Mouse (Mus musculus) gastrocnemius, adult 2 months (tissue): ENCODE data around the gene Sctr. TPM values are rescaled to one million over a fixed set of nuclear protein-coding genes. Genes with fewer than 3 reads are reported as not detected.

Experiments used
- DNase-seq: peaks from one replicate; pipeline ENCODE4 v3.0.0; 2022
- H3K27ac ChIP-seq: fragments of 200-600 bp; 2 replicates; pipeline ENCODE4 v1.8.1; 2022; ENCODE audit warnings: mild to moderate bottlenecking
- H3K4me3 ChIP-seq: fragments of 200-600 bp; 2 replicates; pipeline ENCODE4 v1.8.1; 2022; ENCODE audit warnings: mild to moderate bottlenecking, moderate library complexity
- CTCF ChIP-seq: fragments of 200-600 bp; IDR thresholded peaks from 2 replicates; pipeline ENCODE4 v1.8.1; 2022; ENCODE audit warnings: antibody characterized with exemption, mild to moderate bottlenecking, moderate library complexity
- intact Hi-C: fragments of 180-260 bp; cut with DNase I; formaldehyde crosslinking; loops from one replicate; pipeline ENCODE4 v1.15.1; 2025
- total RNA-seq, 2 experiments: library from RNA; stranded (reverse); gene quantifications; 2 replicates each; pipeline ENCODE4 v1.2.3; 2021

The Sctr gene
- total RNA-seq, 2 experiments from 2014 or later: 2.0 to 2.1 TPM

- H3K27ac ChIP-seq: no peak overlapping the region
- intact Hi-C loops: no loop called here
- no peak overlapping the region for H3K4me3 ChIP-seq
- DNase-seq: no peak
- no peak for TF ChIP-seq CTCF
Measured at GRCm38 (mm10) chr1:120060687-120061086, 54.0 kb downstream of the Sctr start.

GRCm38 (mm10) chr1:120062231-120062630, 55.5 kb downstream of the Sctr start:
- DNase-seq: no peak
- Histone ChIP-seq H3K4me3 (no peak overlapping the region), H3K27ac (no peak overlapping the region)
- no peak for TF ChIP-seq CTCF
- intact Hi-C loops: no loop called here

DNA sequence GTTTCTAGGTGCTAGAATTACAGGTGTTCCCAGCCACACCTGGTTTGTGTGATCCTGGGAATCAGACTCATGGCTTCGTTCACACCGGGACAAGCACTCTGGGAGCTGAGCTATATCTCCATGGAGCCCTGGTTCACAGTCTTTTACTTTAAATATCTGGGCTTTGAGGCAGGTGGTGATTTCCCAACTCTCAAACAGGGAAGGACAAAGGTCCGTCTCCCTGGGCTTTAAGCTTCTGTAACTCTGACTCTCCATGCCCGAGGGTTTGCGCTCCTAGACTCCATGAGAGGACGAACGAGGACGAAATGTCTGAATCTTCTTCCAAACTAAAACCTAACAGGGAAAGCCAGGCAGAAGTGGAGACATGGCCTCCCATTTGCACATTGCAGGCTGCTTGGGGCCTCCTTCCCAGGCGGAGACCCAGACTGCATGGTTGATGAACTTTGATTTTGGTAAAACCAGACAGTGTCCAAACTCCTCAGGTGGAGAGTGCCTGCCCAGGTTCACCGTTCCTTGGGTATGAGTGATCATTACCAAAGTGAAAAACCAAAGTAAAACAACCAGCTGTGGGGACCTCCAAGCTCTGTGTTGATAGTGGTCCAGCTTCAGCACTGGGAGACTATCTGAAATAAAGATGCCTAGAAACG, 57.5 kb downstream of the Sctr start:
- TF ChIP-seq CTCF: no peak
- intact Hi-C loops: no loop called here
- DNase-seq: no peak
- no peak overlapping the region for H3K27ac ChIP-seq
- no peak overlapping the region for H3K4me3 ChIP-seq

- no peak overlapping the region for H3K27ac ChIP-seq
- no peak overlapping the region for H3K4me3 ChIP-seq
- intact Hi-C loops: no loop called here
- no peak for DNase-seq
- no peak for TF ChIP-seq CTCF
Measured at GRCm38 (mm10) chr1:120066159-120066558, 59.5 kb downstream of the Sctr start.

- TF ChIP-seq CTCF: no peak
- H3K4me3 ChIP-seq: no peak overlapping the region
Measured at GRCm38 (mm10) chr1:120066625-120067024, 59.9 kb downstream of the Sctr start.

DNA sequence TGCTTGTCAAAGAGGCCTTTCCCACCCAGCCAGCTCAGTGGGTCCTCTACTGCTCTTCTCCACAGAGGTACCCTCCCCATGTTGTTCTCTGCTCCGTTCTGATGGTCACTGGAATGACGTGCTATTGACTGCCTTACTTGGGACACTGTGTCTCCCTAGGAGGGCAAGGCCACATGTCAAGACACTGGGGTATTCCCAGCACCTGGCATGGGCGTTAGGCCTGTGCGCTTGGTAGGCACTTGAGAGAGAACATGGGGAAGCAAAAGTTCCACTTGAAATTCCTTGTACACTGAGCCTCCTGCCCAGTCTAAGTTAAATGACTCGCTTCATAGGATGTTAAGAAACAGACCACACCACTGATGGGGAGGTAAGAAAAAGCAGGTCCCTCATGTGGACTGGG, 62.4 kb downstream of the Sctr start:
- TF ChIP-seq CTCF: no peak
- H3K27ac ChIP-seq: no peak overlapping the region
- no peak overlapping the region for H3K4me3 ChIP-seq
- DNase-seq: no peak
- intact Hi-C loops: no loop called here

More at GRCm38 (mm10) chr1:120066625-120067024, 59.9 kb downstream of the Sctr start:
- DNase-seq: no peak
- intact Hi-C loops: no loop called here
- no peak overlapping the region for H3K27ac ChIP-seq

GRCm38 (mm10) chr1:120070168-120070567, 63.5 kb downstream of the Sctr start:
- no peak for DNase-seq
- H3K4me3 ChIP-seq: no peak overlapping the region
- no peak overlapping the region for H3K27ac ChIP-seq
- no peak for TF ChIP-seq CTCF
- intact Hi-C loops: no loop called here

DNA sequence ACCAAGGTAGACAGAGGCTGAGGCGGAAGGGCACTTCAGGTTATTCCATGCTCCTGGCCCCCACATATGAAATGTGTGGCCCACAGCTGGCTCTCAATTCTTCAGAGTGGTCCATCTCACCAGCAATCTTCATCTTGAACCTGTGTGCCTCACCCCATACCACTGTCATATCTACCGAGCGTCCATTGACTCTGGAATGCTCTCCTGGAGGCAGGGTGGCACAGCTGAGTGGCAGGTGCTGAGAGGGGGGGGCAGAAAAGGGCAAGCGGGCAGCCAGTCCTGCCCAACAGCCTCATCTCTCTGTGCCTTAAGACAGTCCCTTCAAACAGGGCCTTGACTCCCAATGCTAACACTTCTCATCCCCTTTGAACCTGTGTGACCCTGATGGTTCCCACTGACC, 64.4 kb downstream of the Sctr start:
- DNase-seq: no peak
- intact Hi-C loops: no loop called here
- TF ChIP-seq CTCF: no peak
- Histone ChIP-seq H3K4me3 (no peak overlapping the region), H3K27ac (no peak overlapping the region)

DNA sequence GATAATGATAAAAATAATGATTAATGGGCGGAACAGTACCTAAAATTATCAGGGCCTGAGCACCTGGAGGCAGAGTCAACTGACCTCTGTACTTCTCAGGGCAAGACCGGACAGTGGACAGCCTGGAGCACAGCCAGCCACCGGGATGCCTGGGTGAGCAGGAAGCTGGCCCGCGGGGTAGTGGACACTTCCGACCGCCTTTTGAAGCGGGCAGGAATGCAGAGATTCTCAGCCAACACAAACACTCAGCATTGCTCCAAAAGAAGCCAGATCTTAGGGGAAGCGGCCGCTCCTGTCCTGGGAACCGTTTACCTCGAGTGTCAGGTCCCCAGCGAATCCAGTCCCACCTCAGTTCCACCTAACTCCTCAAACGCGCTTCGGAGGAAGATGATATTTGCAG, 66.2 kb downstream of the Sctr start:
- TF ChIP-seq CTCF: no peak
- intact Hi-C loops: no loop called here
- H3K27ac ChIP-seq: peak overlapping the region; percentile 73
- DNase-seq: peak; percentile 71
- peak overlapping the region; percentile 70 for H3K4me3 ChIP-seq

- Histone ChIP-seq H3K27ac (peak within 1 kb of the TSS; percentile 73), H3K4me3 (peak within 1 kb of the TSS; percentile 70)
- no peak for TF ChIP-seq CTCF
- DNase-seq: peak; percentile 84
- intact Hi-C loops: no loop called here
Measured at GRCm38 (mm10) chr1:120073519-120074306, 67.0 kb downstream of the Sctr start, which contains the start of gene Tmem37. TSS of gene Tmem37 (minus strand) at chr1:120074074.

DNA sequence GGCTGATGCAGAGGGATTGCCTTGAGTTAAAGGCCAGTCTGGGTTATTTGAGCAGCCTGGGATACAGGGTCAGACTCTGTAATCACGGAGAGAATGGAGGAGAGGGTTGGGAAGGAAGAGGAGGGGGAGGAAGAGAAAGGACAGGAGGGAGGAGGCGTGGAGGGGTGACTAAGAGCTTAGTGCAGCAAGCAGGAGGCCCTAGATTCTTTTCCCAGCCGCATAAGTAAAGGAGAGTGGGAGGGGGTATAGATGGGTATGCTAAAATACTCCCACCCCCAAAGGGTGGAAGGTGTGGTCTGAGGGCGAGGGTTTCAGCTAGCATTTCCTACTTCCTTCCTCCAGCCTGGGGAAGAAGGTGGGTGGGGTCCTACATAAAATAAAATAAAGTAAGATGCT, 67.6 kb downstream of the Sctr start:
- TF ChIP-seq CTCF: no peak
- H3K4me3 ChIP-seq: peak overlapping the region; percentile 70
- intact Hi-C loops: no loop called here
- peak overlapping the region; percentile 73 for H3K27ac ChIP-seq
- no peak for DNase-seq

DNA sequence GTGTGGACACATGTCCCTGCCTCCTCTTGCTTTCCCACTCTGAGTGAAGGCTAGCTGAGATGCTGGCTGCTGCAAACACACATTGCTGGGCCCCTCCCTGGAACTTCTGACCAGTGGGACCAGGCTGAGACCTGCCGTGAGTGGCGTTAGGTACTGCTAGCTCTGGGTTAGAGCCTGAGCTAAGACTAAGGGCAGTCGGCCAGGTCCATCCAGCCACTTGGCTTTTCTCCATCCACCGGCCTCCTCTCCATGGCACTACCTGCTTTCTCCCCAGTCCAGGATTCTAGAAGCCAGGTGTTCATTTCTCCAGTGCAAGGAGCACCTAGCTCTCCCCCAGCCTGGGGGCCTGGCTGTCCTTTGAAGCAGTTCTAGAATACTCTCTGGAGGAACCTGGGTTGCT, 68.2 kb downstream of the Sctr start:
- Histone ChIP-seq H3K27ac (peak overlapping the region; percentile 43), H3K4me3 (no peak overlapping the region)
- intact Hi-C loops: no loop called here
- no peak for TF ChIP-seq CTCF
- peak; percentile 31 for DNase-seq

- Histone ChIP-seq H3K27ac (peak overlapping the region; percentile 21; the same call in 1 of the 2 replicates), H3K4me3 (no peak overlapping the region)
- peak; percentile 53 for DNase-seq
- intact Hi-C loops: no loop called here
- no peak for TF ChIP-seq CTCF
Measured at GRCm38 (mm10) chr1:120075507-120075906, 68.8 kb downstream of the Sctr start.
